8 mouse cellular contexts compared by ENCODE assay signal in the genomic region with DNA sequence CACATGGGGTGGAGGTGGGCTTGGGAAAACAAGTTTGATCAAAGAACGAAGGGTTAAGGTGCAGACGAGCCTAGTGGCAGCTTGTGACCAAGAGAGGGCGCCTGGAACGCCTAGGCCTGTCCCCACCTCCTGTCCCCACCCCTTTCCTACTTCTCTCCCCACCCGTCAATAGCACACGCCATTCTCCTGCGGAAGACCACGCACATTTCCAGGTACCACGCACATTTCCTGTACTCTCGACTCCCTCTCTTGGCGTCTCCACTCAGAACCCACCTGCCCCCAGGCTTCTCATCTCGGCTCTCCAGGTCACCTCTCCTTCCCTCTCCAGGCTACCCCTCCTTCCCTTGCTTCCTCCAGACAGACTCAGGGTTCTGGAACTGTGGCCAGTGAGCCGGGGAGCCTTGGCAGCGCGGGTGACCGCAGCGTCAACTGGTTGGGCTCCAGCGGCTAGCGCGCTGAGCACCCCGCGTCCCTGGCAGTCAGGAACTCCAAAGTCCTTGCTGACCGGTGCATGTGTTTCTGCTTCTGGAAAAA. TPM values are rescaled to one million over a fixed set of nuclear protein-coding genes. Genes with fewer than 3 reads are reported as not detected.
A peak's percentile ranks its signal among the peaks of the same experiment; 100 is the strongest.
DNase-seq lines count a peak whose midpoint lies in the region; ATAC-seq and TF ChIP-seq lines count a peak whose summit lies in the region.

No protein-coding gene starts in this region.

- no peaks in the 10 kb centered on the region for H3K79me2 ChIP-seq in C2C12 (ENCODE audit: control insufficient read depth, insufficient read depth)
- H3K79me2 ChIP-seq in myocyte (ENCODE audit: control insufficient read depth, insufficient read depth), result no peaks in the 10 kb centered on the region

- H3K4me3 ChIP-seq in C2C12 (ENCODE audit: insufficient read depth, poor library complexity, severe bottlenecking) (peak overlapping the region; percentile 48), myocyte (peak overlapping the region; percentile 40)
- peak overlapping the region; percentile 46 for H3K4me3 ChIP-seq in embryonic facial prominence, embryonic 12.5 days
- H3K4me3 ChIP-seq in heart, embryonic 11.5 days (ENCODE audit: low read depth, low read length), result peak overlapping the region; percentile 51
- H3K4me3 ChIP-seq in liver, embryonic 13.5 days (replicated peaks), result peak overlapping the region; percentile 59
- peak overlapping the region; percentile 52 for H3K4me3 ChIP-seq in stomach, embryonic 16.5 days (replicated peaks; ENCODE audit: low read length)

- H3K9me3 ChIP-seq in embryonic facial prominence, embryonic 12.5 days, result no peaks in the 10 kb centered on the region
- H3K9me3 ChIP-seq in heart, embryonic 11.5 days (replicated peaks; ENCODE audit: control insufficient read depth, low read length), result no peaks in the 10 kb centered on the region
- no peaks in the 10 kb centered on the region for H3K9me3 ChIP-seq in liver, embryonic 13.5 days (replicated peaks)
- no peaks in the 10 kb centered on the region for H3K9me3 ChIP-seq in stomach, embryonic 16.5 days (replicated peaks; ENCODE audit: control insufficient read depth, low read length)

- peaks cover 4% of the 10 kb centered on the region for H3K79me3 ChIP-seq in C2C12 (ENCODE audit: low read depth)

- ATAC-seq in embryonic facial prominence, embryonic 12.5 days (ENCODE audit: insufficient number of reproducible peaks, insufficient read depth, low FRiP score, low TSS enrichment), result no peak
- no peak; the same call in 1 of the 2 replicates for ATAC-seq in heart, embryonic 11.5 days (replicated peaks; ENCODE audit: insufficient number of reproducible peaks, low FRiP score, low TSS enrichment)
- peak; percentile 43 for ATAC-seq in liver, embryonic 13.5 days (ENCODE audit: low read depth)
- peak; percentile 71; the same call in 1 of the 2 replicates for ATAC-seq in stomach, embryonic 16.5 days (ENCODE audit: insufficient read depth, low FRiP score)

- peak; percentile 67 for TF ChIP-seq CTCF in C2C12 (IDR thresholded peaks at IDR 0.05; ENCODE audit: control insufficient read depth, insufficient read depth, insufficient read length)

- no peaks in the 10 kb centered on the region for H3K36me3 ChIP-seq in C2C12 (ENCODE audit: control insufficient read depth, insufficient read depth)
- 0 out of 2 replicates have a peak, but pooled peaks cover 3% of the 10 kb centered on the region for H3K36me3 ChIP-seq in embryonic facial prominence, embryonic 12.5 days
- H3K36me3 ChIP-seq in heart, embryonic 11.5 days (ENCODE audit: control insufficient read depth, insufficient read depth, low read length), result no peaks in the 10 kb centered on the region
- no peaks in the 10 kb centered on the region for H3K36me3 ChIP-seq in liver, embryonic 13.5 days
- H3K36me3 ChIP-seq in myocyte (ENCODE audit: control insufficient read depth, insufficient read depth), result no peaks in the 10 kb centered on the region
- H3K36me3 ChIP-seq in stomach, embryonic 16.5 days (ENCODE audit: control insufficient read depth, insufficient read depth, low read length), result no peaks in the 10 kb centered on the region

- peaks cover 68% of the 10 kb centered on the region for H3K4me1 ChIP-seq in embryonic facial prominence, embryonic 12.5 days
- peaks cover 38% of the 10 kb centered on the region for H3K4me1 ChIP-seq in heart, embryonic 11.5 days (ENCODE audit: control insufficient read depth, insufficient read depth, low read length)
- H3K4me1 ChIP-seq in liver, embryonic 13.5 days (replicated peaks), result peaks cover 82% of the 10 kb centered on the region
- peaks cover 48% of the 10 kb centered on the region for H3K4me1 ChIP-seq in stomach, embryonic 16.5 days (ENCODE audit: control insufficient read depth, insufficient read depth, low read length)

- peak; percentile 50 for TF ChIP-seq POLR2A in myocyte (IDR thresholded peaks at IDR 0.05; ENCODE audit: insufficient read length, low read depth)

- H3ac ChIP-seq in C2C12 (ENCODE audit: control insufficient read depth, insufficient read length, low read depth) (peak overlapping the region; percentile 73), myocyte (ENCODE audit: control insufficient read depth, insufficient read length) (no peak overlapping the region)

- 2% methylated on average over 23 of the region's 23 CpGs for WGBS in embryonic facial prominence, embryonic 12.5 days
- 2% methylated on average over 23 of the region's 23 CpGs for WGBS in heart, embryonic 11.5 days (ENCODE audit: insufficient replicate concordance)
- 1% methylated on average over 23 of the region's 23 CpGs for WGBS in liver, embryonic 13.5 days (ENCODE audit: insufficient replicate concordance)
- 0% methylated on average over 23 of the region's 23 CpGs for WGBS in stomach, embryonic 16.5 days

- H3K27me3 ChIP-seq in C2C12 (ENCODE audit: control insufficient read depth, insufficient read depth, insufficient read length) (no peaks in the 10 kb centered on the region), myocyte (ENCODE audit: control insufficient read depth, insufficient read depth, insufficient read length) (no peaks in the 10 kb centered on the region)
- H3K27me3 ChIP-seq in embryonic facial prominence, embryonic 12.5 days, result no peaks in the 10 kb centered on the region
- peaks cover 7% of the 10 kb centered on the region for H3K27me3 ChIP-seq in heart, embryonic 11.5 days (ENCODE audit: control insufficient read depth, insufficient read depth, low read length)
- peaks cover 32% of the 10 kb centered on the region for H3K27me3 ChIP-seq in liver, embryonic 13.5 days
- H3K27me3 ChIP-seq in stomach, embryonic 16.5 days (ENCODE audit: control insufficient read depth, insufficient read depth, low read length), result no peaks in the 10 kb centered on the region

- peak overlapping the region; percentile 64 for H3K9ac ChIP-seq in embryonic facial prominence, embryonic 12.5 days
- peak overlapping the region; percentile 44 for H3K9ac ChIP-seq in heart, embryonic 11.5 days (ENCODE audit: low read depth, low read length)
- peak overlapping the region; percentile 62 for H3K9ac ChIP-seq in liver, embryonic 13.5 days
- H3K9ac ChIP-seq in stomach, embryonic 16.5 days (ENCODE audit: low read length), result peak overlapping the region; percentile 77

- peak overlapping the region; percentile 77 for H3K27ac ChIP-seq in embryonic facial prominence, embryonic 12.5 days
- peak overlapping the region; percentile 59; the same call in 1 of the 2 replicates for H3K27ac ChIP-seq in heart, embryonic 11.5 days (ENCODE audit: low read depth, low read length)
- peak overlapping the region; percentile 53 for H3K27ac ChIP-seq in liver, embryonic 13.5 days
- H3K27ac ChIP-seq in stomach, embryonic 16.5 days (ENCODE audit: low read length), result peak overlapping the region; percentile 73

- peak overlapping the region; percentile 82 for H3K4me2 ChIP-seq in embryonic facial prominence, embryonic 12.5 days (replicated peaks)
- peak overlapping the region; percentile 85 for H3K4me2 ChIP-seq in heart, embryonic 11.5 days
- H3K4me2 ChIP-seq in liver, embryonic 13.5 days, result peak overlapping the region; percentile 79
- H3K4me2 ChIP-seq in myocyte (ENCODE audit: low read depth), result peak overlapping the region; percentile 99
- H3K4me2 ChIP-seq in stomach, embryonic 16.5 days (ENCODE audit: low read depth, low read length), result peak overlapping the region; percentile 74

- DNase-seq in adrenal gland, adult 8-10 months, result peak; percentile 75
- peak; percentile 89 for DNase-seq in kidney, adult 9 months
- no peak for DNase-seq in liver, embryonic 13.5 days

RNA-seq across cellular contexts. Expression of a gene that starts 1.1 kb away (rescaled TPM):
- polyA plus RNA-seq in C2C12 (2012; fragmentation: generic; extraction: Trizol) (18.4 TPM), myocyte (2012; fragmentation: generic; extraction: Trizol) (19.2 TPM)
- total RNA-seq in adrenal gland, adult 8-10 months (2022), result 10 to 100 TPM; 24.8 to 32.3 (median 26.4) TPM
- 58.5 and 61.3 TPM in 2 replicates for polyA plus RNA-seq in embryonic facial prominence, embryonic 12.5 days (2016; fragmentation: Nextera tagmentation; extraction: Ambion mirVana)
- polyA plus RNA-seq in heart, embryonic 11.5 days (2014; fragmentation: Nextera tagmentation; extraction: Ambion mirVana), result 41.2 and 41.9 TPM in 2 replicates
- polyA plus RNA-seq in liver, embryonic 13.5 days (2015; fragmentation: Nextera tagmentation; extraction: Ambion mirVana), result 24.4 and 26.3 TPM in 2 replicates
- polyA plus RNA-seq in stomach, embryonic 16.5 days (2015; fragmentation: Nextera tagmentation; extraction: Ambion mirVana), result 49.5 and 50.4 TPM in 2 replicates

RNA-seq across cellular contexts. Expression of a gene that starts 1.3 kb away (rescaled TPM):
- polyA plus RNA-seq in C2C12 (2012; fragmentation: generic; extraction: Trizol) (6.1 TPM), myocyte (2012; fragmentation: generic; extraction: Trizol) (4.2 TPM)
- 10 to 100 TPM; 46.4 to 65.7 (median 49.1) TPM for total RNA-seq in adrenal gland, adult 8-10 months (2022)
- 12.5 and 14.0 TPM in 2 replicates for polyA plus RNA-seq in embryonic facial prominence, embryonic 12.5 days (2016; fragmentation: Nextera tagmentation; extraction: Ambion mirVana)
- 4.7 and 5.0 TPM in 2 replicates for polyA plus RNA-seq in heart, embryonic 11.5 days (2014; fragmentation: Nextera tagmentation; extraction: Ambion mirVana)
- 16.7 and 18.2 TPM in 2 replicates for polyA plus RNA-seq in liver, embryonic 13.5 days (2015; fragmentation: Nextera tagmentation; extraction: Ambion mirVana)
- polyA plus RNA-seq in stomach, embryonic 16.5 days (2015; fragmentation: Nextera tagmentation; extraction: Ambion mirVana), result 28.3 and 35.8 TPM in 2 replicates

RNA-seq across cellular contexts. Expression of a gene that starts 4.5 kb away (rescaled TPM):
- polyA plus RNA-seq in C2C12 (2012; fragmentation: generic; extraction: Trizol) (294 TPM), myocyte (2012; fragmentation: generic; extraction: Trizol) (274 TPM)
- 10 to 100 TPM; 20.4 to 47.9 (median 34.8) TPM for total RNA-seq in adrenal gland, adult 8-10 months (2022)
- 213 and 222 TPM in 2 replicates for polyA plus RNA-seq in embryonic facial prominence, embryonic 12.5 days (2016; fragmentation: Nextera tagmentation; extraction: Ambion mirVana)
- polyA plus RNA-seq in heart, embryonic 11.5 days (2014; fragmentation: Nextera tagmentation; extraction: Ambion mirVana), result 77.0 and 80.4 TPM in 2 replicates
- polyA plus RNA-seq in liver, embryonic 13.5 days (2015; fragmentation: Nextera tagmentation; extraction: Ambion mirVana), result 12.7 and 13.2 TPM in 2 replicates
- 39.4 and 42.5 TPM in 2 replicates for polyA plus RNA-seq in stomach, embryonic 16.5 days (2015; fragmentation: Nextera tagmentation; extraction: Ambion mirVana)

RNA-seq across cellular contexts. Expression of a gene that starts 10.4 kb away (rescaled TPM):
- polyA plus RNA-seq in C2C12 (2012; fragmentation: generic; extraction: Trizol) (21.4 TPM), myocyte (2012; fragmentation: generic; extraction: Trizol) (18.1 TPM)
- 10 to 100 TPM; 15.4 to 21.4 (median 18.2) TPM for total RNA-seq in adrenal gland, adult 8-10 months (2022)
- polyA plus RNA-seq in embryonic facial prominence, embryonic 12.5 days (2016; fragmentation: Nextera tagmentation; extraction: Ambion mirVana), result 49.0 and 49.1 TPM in 2 replicates
- polyA plus RNA-seq in heart, embryonic 11.5 days (2014; fragmentation: Nextera tagmentation; extraction: Ambion mirVana), result 23.2 and 27.7 TPM in 2 replicates
- 31.2 and 32.2 TPM in 2 replicates for polyA plus RNA-seq in liver, embryonic 13.5 days (2015; fragmentation: Nextera tagmentation; extraction: Ambion mirVana)
- polyA plus RNA-seq in stomach, embryonic 16.5 days (2015; fragmentation: Nextera tagmentation; extraction: Ambion mirVana), result 43.4 and 44.3 TPM in 2 replicates

RNA-seq across cellular contexts. Expression of a gene that starts 17.2 kb away (rescaled TPM):
- 0.29 TPM for polyA plus RNA-seq in C2C12 (2012; fragmentation: generic; extraction: Trizol)
- under 1 TPM; 0.28 to 0.62 (median 0.46) TPM for total RNA-seq in adrenal gland, adult 8-10 months (2022)
- polyA plus RNA-seq in embryonic facial prominence, embryonic 12.5 days (2016; fragmentation: Nextera tagmentation; extraction: Ambion mirVana), result 0.62 and 0.70 TPM in 2 replicates
- 0.25 and 0.46 TPM in 2 replicates for polyA plus RNA-seq in heart, embryonic 11.5 days (2014; fragmentation: Nextera tagmentation; extraction: Ambion mirVana)
- polyA plus RNA-seq in liver, embryonic 13.5 days (2015; fragmentation: Nextera tagmentation; extraction: Ambion mirVana), result 0.09 TPM in 1 of 2 replicates, not detected in the other
- polyA plus RNA-seq in myocyte (2012; fragmentation: generic; extraction: Trizol), result 0.46 TPM
- polyA plus RNA-seq in stomach, embryonic 16.5 days (2015; fragmentation: Nextera tagmentation; extraction: Ambion mirVana), result 0.19 and 0.26 TPM in 2 replicates

Comparison
In these comparisons a context has a peak if more than half of its experiments do, and no peak if none do; other contexts are left out.
1. ATAC-seq: peak in liver, embryonic 13.5 days (single experiment) and stomach, embryonic 16.5 days (single experiment); none in embryonic facial prominence, embryonic 12.5 days (single experiment) and heart, embryonic 11.5 days (single experiment).
2. Peak in every context shown above with its lines, with median percentiles within 50 percentile points of each other: H3K4me3 ChIP-seq, H3K27ac ChIP-seq, H3K4me2 ChIP-seq and H3K9ac ChIP-seq.